Mouse (Mus musculus) heart, embryonic 10.5 days (tissue): ENCODE measurements around the gene Kcna3. TPM values are rescaled to one million over a fixed set of nuclear protein-coding genes. Genes with fewer than 3 reads are reported as not detected.

Experiments
- DNase-seq: peaks from one replicate; pipeline ENCODE4 v3.0.0-alpha.2; 2017; ENCODE audit warnings: low spot score
- H3K27ac ChIP-seq: fragments of 300-500 bp; sonication (generic); 2 replicates; pipeline ENCODE4 v1.5.1; 2016; ENCODE audit warnings: mild to moderate bottlenecking
- H3K27me3 ChIP-seq: fragments of 300-500 bp; sonication (generic); 2 replicates; pipeline ENCODE4 v1.6.1; 2016; ENCODE audit warnings: mild to moderate bottlenecking; ENCODE audit not compliant: poor library complexity, insufficient read depth, severe bottlenecking
- H3K36me3 ChIP-seq: fragments of 300-500 bp; sonication (generic); 2 replicates; pipeline ENCODE4 v1.6.1; 2016; ENCODE audit warnings: mild to moderate bottlenecking, moderate library complexity
- H3K4me1 ChIP-seq: fragments of 300-500 bp; sonication (generic); 2 replicates; pipeline ENCODE4 v1.6.1; 2016; ENCODE audit warnings: mild to moderate bottlenecking
- H3K4me3 ChIP-seq: fragments of 300-500 bp; sonication (generic); 2 replicates; pipeline ENCODE4 v1.5.1; 2016; ENCODE audit warnings: mild to moderate bottlenecking, moderate library complexity
- H3K9me3 ChIP-seq: fragments of 300-500 bp; sonication (generic); 2 replicates; pipeline ENCODE4 v1.6.1; 2016; ENCODE audit warnings: mild to moderate bottlenecking, moderate library complexity
- WGBS: fragments of 180-500 bp; shearing (Covaris S2); methylation state at CpG from one replicate; pipeline ENCODE4 v1.1.7; 2016; 5-methylcytosine and 5-hydroxymethylcytosine counted together
- polyA plus RNA-seq: library from polyadenylated mRNA; unstranded; fragments of >200 nt; fragmentation: Nextera tagmentation; extraction: Ambion mirVana; gene quantifications from 2 replicates; pipeline ENCODE4 v1.2.1, GENCODE M21; 2016

The Kcna3 gene
- 0.91 and 2.8 TPM in 2 replicates for polyA plus RNA-seq

GRCm38 (mm10) chr3:107035521-107036457 is at the start of gene Kcna3:
TSS of gene Kcna3 (plus strand) at chr3:107036169.
- under 1% methylated on average over 75 of the region's 80 CpGs for WGBS
- peak within 1 kb of the TSS; percentile 89 for H3K27ac ChIP-seq
- H3K4me3 ChIP-seq, result peak within 1 kb of the TSS; percentile 81
- H3K27me3 ChIP-seq, result peaks cover 28% of the 10 kb centered on the region
- peaks cover 17% of the 10 kb centered on the region for H3K4me1 ChIP-seq
- no peaks in the 10 kb centered on the region for H3K36me3 ChIP-seq
- no peaks in the 10 kb centered on the region for H3K9me3 ChIP-seq
- DNase-seq, result peak; percentile 80

GRCm38 (mm10) chr3:106991334-106991733 is 44.6 kb upstream of the Kcna3 start:
- DNase-seq, result no peak
- WGBS, result 80% methylated on average over 1 of the region's 1 CpGs
- Histone ChIP-seq H3K27me3 (no peaks in the 10 kb centered on the region), H3K4me1 (no peaks in the 10 kb centered on the region), H3K9me3 (no peaks in the 10 kb centered on the region), H3K36me3 (no peaks in the 10 kb centered on the region), H3K27ac (no peak overlapping the region), H3K4me3 (no peak overlapping the region)

- Histone ChIP-seq H3K4me1 (no peaks in the 10 kb centered on the region), H3K27me3 (no peaks in the 10 kb centered on the region), H3K36me3 (no peaks in the 10 kb centered on the region), H3K27ac (no peak overlapping the region), H3K4me3 (no peak overlapping the region), H3K9me3 (no peaks in the 10 kb centered on the region)
- WGBS, result 55% methylated on average over 1 of the region's 1 CpGs
- DNase-seq, result no peak
These were observed 40.6 kb upstream of the Kcna3 start for GRCm38 (mm10) chr3:106995347-106995746.

GRCm38 (mm10) chr3:106996186-106996585 is 39.8 kb upstream of the Kcna3 start:
- H3K4me3 ChIP-seq, result no peak overlapping the region
- DNase-seq, result no peak
- H3K27me3 ChIP-seq, result no peaks in the 10 kb centered on the region
- H3K4me1 ChIP-seq, result no peaks in the 10 kb centered on the region
- 78% methylated on average over 2 of the region's 2 CpGs for WGBS
- no peaks in the 10 kb centered on the region for H3K9me3 ChIP-seq
- no peak overlapping the region for H3K27ac ChIP-seq
- no peaks in the 10 kb centered on the region for H3K36me3 ChIP-seq

DNA sequence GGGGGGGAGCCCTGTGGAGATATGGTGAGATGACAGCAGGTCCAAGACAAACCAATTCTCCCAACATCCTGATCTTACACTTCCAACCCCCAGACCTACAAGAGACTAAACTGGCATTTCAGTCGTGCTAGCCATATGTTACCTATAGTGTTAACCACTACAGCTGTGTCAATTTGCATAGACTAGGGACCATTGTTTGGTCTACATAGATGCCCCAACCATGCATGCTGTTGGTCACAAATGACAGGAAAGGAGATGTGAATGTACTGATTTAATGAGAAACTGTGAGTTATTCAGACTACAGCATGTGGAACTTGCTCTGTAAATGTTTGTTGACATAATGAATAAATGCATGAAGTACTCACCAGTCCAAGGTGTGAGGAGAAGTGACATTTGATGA is 37.6 kb upstream of the Kcna3 start:
- H3K9me3 ChIP-seq, result no peaks in the 10 kb centered on the region
- H3K36me3 ChIP-seq, result no peaks in the 10 kb centered on the region
- no peak overlapping the region for H3K27ac ChIP-seq
- no peaks in the 10 kb centered on the region for H3K27me3 ChIP-seq
- no peak for DNase-seq
- no peak overlapping the region for H3K4me3 ChIP-seq
- no peaks in the 10 kb centered on the region for H3K4me1 ChIP-seq
- WGBS, result 50% methylated on average over 1 of the region's 1 CpGs

- H3K36me3 ChIP-seq, result no peaks in the 10 kb centered on the region
- no peak overlapping the region for H3K27ac ChIP-seq
- no peak overlapping the region for H3K4me3 ChIP-seq
- H3K4me1 ChIP-seq, result no peaks in the 10 kb centered on the region
- H3K27me3 ChIP-seq, result no peaks in the 10 kb centered on the region
- 41% methylated on average over 2 of the region's 2 CpGs for WGBS
- no peak for DNase-seq
- H3K9me3 ChIP-seq, result no peaks in the 10 kb centered on the region
These were observed 35.8 kb upstream of the Kcna3 start for GRCm38 (mm10) chr3:107000165-107000564.

- DNase-seq, result no peak
- Histone ChIP-seq H3K9me3 (no peaks in the 10 kb centered on the region), H3K4me3 (no peak overlapping the region), H3K27me3 (no peaks in the 10 kb centered on the region), H3K27ac (no peak overlapping the region), H3K36me3 (no peaks in the 10 kb centered on the region), H3K4me1 (no peaks in the 10 kb centered on the region)
- 77% methylated on average over 8 of the region's 8 CpGs for WGBS
These were observed 33.5 kb upstream of the Kcna3 start for GRCm38 (mm10) chr3:107002249-107003123.

- Histone ChIP-seq H3K4me3 (no peak overlapping the region), H3K4me1 (no peaks in the 10 kb centered on the region), H3K9me3 (no peaks in the 10 kb centered on the region), H3K27ac (no peak overlapping the region), H3K36me3 (no peaks in the 10 kb centered on the region), H3K27me3 (no peaks in the 10 kb centered on the region)
- DNase-seq, result no peak
- WGBS, result 74% methylated on average over 4 of the region's 4 CpGs
These were observed 26.5 kb upstream of the Kcna3 start for GRCm38 (mm10) chr3:107009329-107010076.

GRCm38 (mm10) chr3:107018286-107018685 is 17.7 kb upstream of the Kcna3 start:
- Histone ChIP-seq H3K36me3 (no peaks in the 10 kb centered on the region), H3K4me3 (no peak overlapping the region), H3K27me3 (no peaks in the 10 kb centered on the region), H3K9me3 (no peaks in the 10 kb centered on the region), H3K4me1 (no peaks in the 10 kb centered on the region), H3K27ac (no peak overlapping the region)
- no peak for DNase-seq
- 66% methylated on average over 2 of the region's 2 CpGs for whole genome bisulfite sequencing

GRCm38 (mm10) chr3:107031547-107031946 is 4.4 kb upstream of the Kcna3 start:
- Histone ChIP-seq H3K36me3 (no peaks in the 10 kb centered on the region), H3K27ac (no peak overlapping the region), H3K4me3 (no peak overlapping the region), H3K27me3 (peaks cover 11% of the 10 kb centered on the region; the same call in 1 of the 2 replicates), H3K4me1 (peaks cover 8% of the 10 kb centered on the region), H3K9me3 (no peaks in the 10 kb centered on the region)
- WGBS, result 53% methylated on average over 4 of the region's 4 CpGs
- DNase-seq, result no peak

DNA sequence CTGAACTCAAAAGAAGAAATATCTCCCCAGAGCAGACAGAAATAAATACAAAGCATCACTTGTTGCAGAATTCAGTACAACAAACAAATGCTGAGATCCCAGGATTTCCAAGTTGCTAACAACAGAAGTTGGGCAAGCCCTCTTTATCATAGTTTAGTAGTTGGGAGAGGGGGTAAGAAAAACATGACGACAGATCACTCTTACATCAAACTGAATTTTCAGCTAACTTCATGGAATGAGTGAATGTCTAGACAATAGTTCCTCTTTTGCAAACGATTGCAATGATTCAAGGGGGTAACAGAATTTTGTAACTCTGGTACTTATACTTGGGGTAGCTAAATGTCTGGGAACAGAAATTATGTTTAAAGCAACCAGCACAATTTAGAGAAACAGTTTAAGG is 1.2 kb upstream of the Kcna3 start:
- Histone ChIP-seq H3K4me1 (peaks cover 17% of the 10 kb centered on the region), H3K27ac (no peak overlapping the region), H3K9me3 (no peaks in the 10 kb centered on the region), H3K36me3 (no peaks in the 10 kb centered on the region), H3K4me3 (no peak overlapping the region), H3K27me3 (peaks cover 28% of the 10 kb centered on the region)
- DNase-seq, result no peak
- WGBS, result 57% methylated on average over 2 of the region's 2 CpGs

GRCm38 (mm10) chr3:107036458-107037039 is 580 bp downstream of the Kcna3 start:
- H3K36me3 ChIP-seq, result no peaks in the 10 kb centered on the region
- peak overlapping the region; percentile 81 for H3K4me3 ChIP-seq
- H3K9me3 ChIP-seq, result no peaks in the 10 kb centered on the region
- DNase-seq, result no peak
- peaks cover 17% of the 10 kb centered on the region for H3K4me1 ChIP-seq
- peak overlapping the region; percentile 89 for H3K27ac ChIP-seq
- peaks cover 28% of the 10 kb centered on the region for H3K27me3 ChIP-seq
- under 1% methylated on average over 44 of the region's 55 CpGs for WGBS
